In the genomic region with DNA sequence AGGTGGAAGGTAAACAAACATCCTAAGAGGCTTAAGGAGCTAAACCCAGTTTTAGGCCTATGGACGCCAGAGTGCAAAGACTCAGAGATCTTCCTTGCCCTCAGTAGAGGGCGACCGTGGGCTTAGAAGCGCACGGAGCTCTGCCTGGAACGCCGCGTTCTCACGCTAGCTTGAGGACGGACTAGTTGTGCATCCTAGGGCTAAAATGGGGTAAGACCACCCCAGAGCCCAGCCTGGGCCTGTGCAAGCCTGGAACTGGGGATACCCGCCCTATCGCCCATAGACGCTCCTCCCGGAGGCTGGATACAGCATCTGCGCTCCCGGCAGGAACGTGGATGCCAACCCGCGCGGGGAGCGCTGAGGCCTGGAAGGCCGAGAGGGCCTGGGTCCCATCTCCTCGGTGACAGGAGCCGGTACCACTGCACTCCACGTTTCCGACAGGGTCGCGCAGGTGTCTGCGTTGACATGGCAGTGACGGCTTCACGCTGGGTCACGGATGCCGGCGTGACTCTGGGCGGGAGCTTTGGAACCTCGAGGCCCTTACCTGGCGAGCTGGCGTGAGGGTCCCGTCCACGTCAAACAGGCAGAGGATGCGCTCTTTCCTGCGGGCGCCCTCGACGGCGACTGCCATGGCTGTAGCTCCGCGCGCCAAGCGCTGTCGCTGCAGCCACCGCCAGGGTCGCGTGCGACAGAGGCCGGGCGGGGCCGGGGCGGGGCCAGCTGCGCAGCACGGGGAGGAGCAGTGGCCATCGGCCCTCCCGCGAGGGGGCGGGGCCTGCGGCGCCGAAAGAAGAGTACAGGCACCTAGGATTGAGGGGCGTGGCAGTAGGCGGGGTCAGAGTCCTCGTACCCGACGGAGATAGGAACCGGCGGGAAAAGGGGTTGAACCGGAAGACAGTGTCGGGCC, we compare ENCODE assay signal across 8 mouse cellular contexts. TPM values are rescaled to one million over a fixed set of nuclear protein-coding genes. Genes with fewer than 3 reads are reported as not detected.
DNase-seq lines count a peak whose midpoint lies in the region; ATAC-seq and TF ChIP-seq lines count a peak whose summit lies in the region.

A gene (minus strand): TSS at position 760 of the 907 bp plus-strand sequence.

- peaks cover 40% of the 10 kb centered on the region for H3K36me3 ChIP-seq in E14TG2a.4 (ENCODE audit: insufficient read depth, low read length)
- H3K36me3 ChIP-seq in forebrain, embryonic 12.5 days (replicated peaks) = peaks cover 2% of the 10 kb centered on the region
- peaks cover 7% of the 10 kb centered on the region; the same call in 1 of the 2 replicates for H3K36me3 ChIP-seq in heart, postnatal 0 days (replicated peaks; ENCODE audit: control insufficient read depth, insufficient read depth, low read length)
- H3K36me3 ChIP-seq in liver, embryonic 16.5 days (ENCODE audit: control insufficient read depth, insufficient read depth) = no peaks in the 10 kb centered on the region
- peaks cover 3% of the 10 kb centered on the region for H3K36me3 ChIP-seq in neural tube, embryonic 13.5 days
- H3K36me3 ChIP-seq in testis, adult 2 months (ENCODE audit: control insufficient read depth, insufficient read depth, low read length) = no peaks in the 10 kb centered on the region

- TF ChIP-seq CTCF in E14TG2a.4 (conservative IDR thresholded peaks at IDR 0.05; ENCODE audit: low read length) = peak; percentile 28; the same call in 1 of the 2 replicates
- peak; percentile 71 for TF ChIP-seq CTCF in heart, postnatal 0 days (IDR thresholded peaks at IDR 0.05; ENCODE audit: low read depth)
- peak; percentile 66; the same call in 1 of the 2 replicates for TF ChIP-seq CTCF in testis, adult 2 months (IDR thresholded peaks at IDR 0.05; ENCODE audit: control insufficient read depth, insufficient read depth, insufficient replicate concordance, low read depth, low read length)

- peak; percentile 22; the same call in 1 of the 2 replicates for TF ChIP-seq EP300 in heart, postnatal 0 days (IDR thresholded peaks at IDR 0.05; ENCODE audit: low read depth)

- H3K27me3 ChIP-seq in E14TG2a.4 (ENCODE audit: insufficient read depth, low read length) = no peaks in the 10 kb centered on the region
- H3K27me3 ChIP-seq in forebrain, embryonic 12.5 days = no peaks in the 10 kb centered on the region
- no peaks in the 10 kb centered on the region for H3K27me3 ChIP-seq in heart, postnatal 0 days (ENCODE audit: control insufficient read depth, insufficient read depth, low read length)
- no peaks in the 10 kb centered on the region for H3K27me3 ChIP-seq in liver, embryonic 16.5 days (ENCODE audit: control insufficient read depth, insufficient read depth, low read depth, low read length)
- H3K27me3 ChIP-seq in neural tube, embryonic 13.5 days = no peaks in the 10 kb centered on the region
- H3K27me3 ChIP-seq in testis, adult 2 months (ENCODE audit: control insufficient read depth, insufficient read depth, low read length) = no peaks in the 10 kb centered on the region

- H3K4me1 ChIP-seq in E14TG2a.4 (replicated peaks; ENCODE audit: low read depth, low read length) = peaks cover 68% of the 10 kb centered on the region
- H3K4me1 ChIP-seq in forebrain, embryonic 12.5 days = peaks cover 3% of the 10 kb centered on the region; the same call in 1 of the 2 replicates
- 0 out of 2 replicates have a peak, but pooled peaks cover 4% of the 10 kb centered on the region for H3K4me1 ChIP-seq in heart, postnatal 0 days (ENCODE audit: control insufficient read depth, insufficient read depth)
- H3K4me1 ChIP-seq in liver, embryonic 16.5 days (ENCODE audit: control insufficient read depth, low read depth, low read length) = peaks cover 18% of the 10 kb centered on the region
- peaks cover 11% of the 10 kb centered on the region for H3K4me1 ChIP-seq in neural tube, embryonic 13.5 days (replicated peaks)
- peaks cover 10% of the 10 kb centered on the region for H3K4me1 ChIP-seq in testis, adult 2 months (ENCODE audit: control insufficient read depth, insufficient read depth, low read length)

- H3K9me3 ChIP-seq in E14TG2a.4 (ENCODE audit: low read length) = no peaks in the 10 kb centered on the region
- H3K9me3 ChIP-seq in forebrain, embryonic 12.5 days = no peaks in the 10 kb centered on the region
- no peaks in the 10 kb centered on the region for H3K9me3 ChIP-seq in heart, postnatal 0 days (replicated peaks; ENCODE audit: control insufficient read depth, low read length)
- no peaks in the 10 kb centered on the region for H3K9me3 ChIP-seq in liver, embryonic 16.5 days (replicated peaks; ENCODE audit: control insufficient read depth, low read length)
- H3K9me3 ChIP-seq in neural tube, embryonic 13.5 days = no peaks in the 10 kb centered on the region

- peak within 1 kb of the TSS; percentile 94 for H3K4me2 ChIP-seq in forebrain, embryonic 12.5 days
- H3K4me2 ChIP-seq in heart, postnatal 0 days (ENCODE audit: low read depth, low read length) = peak within 1 kb of the TSS; percentile 87
- H3K4me2 ChIP-seq in liver, embryonic 16.5 days (ENCODE audit: low read depth, low read length) = peak within 1 kb of the TSS; percentile 98
- H3K4me2 ChIP-seq in neural tube, embryonic 13.5 days = peak within 1 kb of the TSS; percentile 98

- peak within 1 kb of the TSS; percentile 72 for H3K9ac ChIP-seq in forebrain, embryonic 12.5 days
- peak within 1 kb of the TSS; percentile 53 for H3K9ac ChIP-seq in heart, postnatal 0 days (replicated peaks; ENCODE audit: low read depth, low read length)
- peak within 1 kb of the TSS; percentile 72 for H3K9ac ChIP-seq in liver, embryonic 16.5 days (ENCODE audit: low read depth, low read length)
- H3K9ac ChIP-seq in neural tube, embryonic 13.5 days = peak within 1 kb of the TSS; percentile 87

- peak; percentile 99 for DNase-seq in c-Kit-positive CD71-positive TER-119-positive erythroid progenitor cells, embryonic 14.5 days (ENCODE audit: low spot score)
- DNase-seq in heart, postnatal 0 days (ENCODE audit: low spot score) = peak; percentile 94
- peak; percentile 100 for DNase-seq in kidney, postnatal 4 days

- TF ChIP-seq POLR2A in testis, adult 2 months (IDR thresholded peaks at IDR 0.05; ENCODE audit: control insufficient read depth, low read depth, low read length) = peak; percentile 48; the same call in 1 of the 2 replicates

- peak within 1 kb of the TSS; percentile 81 for H3K27ac ChIP-seq in forebrain, embryonic 12.5 days
- peak within 1 kb of the TSS; percentile 70 for H3K27ac ChIP-seq in heart, postnatal 0 days (ENCODE audit: low read depth)
- H3K27ac ChIP-seq in liver, embryonic 16.5 days (ENCODE audit: low read length) = peak within 1 kb of the TSS; percentile 76
- H3K27ac ChIP-seq in neural tube, embryonic 13.5 days (replicated peaks) = peak within 1 kb of the TSS; percentile 90
- peak within 1 kb of the TSS; percentile 61 for H3K27ac ChIP-seq in testis, adult 2 months (ENCODE audit: control insufficient read depth, insufficient read depth, low read depth, low read length)

- ATAC-seq in forebrain, embryonic 12.5 days (ENCODE audit: low FRiP score) = peak; percentile 98
- ATAC-seq in heart, postnatal 0 days (ENCODE audit: insufficient read depth, low read depth) = peak; percentile 99
- peak; percentile 97 for ATAC-seq in liver, embryonic 16.5 days (ENCODE audit: low read depth)
- ATAC-seq in neural tube, embryonic 13.5 days (ENCODE audit: low read depth) = peak; percentile 99

- under 1% methylated on average over 68 of the region's 77 CpGs for WGBS in forebrain, embryonic 12.5 days
- WGBS in heart, postnatal 0 days = under 1% methylated on average over 77 of the region's 77 CpGs
- WGBS in liver, embryonic 16.5 days (ENCODE audit: insufficient replicate concordance) = under 1% methylated on average over 77 of the region's 77 CpGs
- under 1% methylated on average over 76 of the region's 77 CpGs for WGBS in neural tube, embryonic 13.5 days

- peak within 1 kb of the TSS; percentile 100 for H3K4me3 ChIP-seq in E14TG2a.4 (replicated peaks; ENCODE audit: low read length)
- H3K4me3 ChIP-seq in forebrain, embryonic 12.5 days (replicated peaks) = peak within 1 kb of the TSS; percentile 56
- peak within 1 kb of the TSS; percentile 58 for H3K4me3 ChIP-seq in heart, postnatal 0 days (ENCODE audit: low read depth, low read length)
- peak within 1 kb of the TSS; percentile 70 for H3K4me3 ChIP-seq in liver, embryonic 16.5 days (ENCODE audit: low read depth, low read length)
- peak within 1 kb of the TSS; percentile 69 for H3K4me3 ChIP-seq in neural tube, embryonic 13.5 days
- H3K4me3 ChIP-seq in testis, adult 2 months (ENCODE audit: control insufficient read depth, low read depth, low read length) = peak within 1 kb of the TSS; percentile 88

RNA-seq across cellular contexts. Expression of the gene that starts here (rescaled TPM):
- polyA plus RNA-seq in forebrain, embryonic 12.5 days (2016; fragmentation: Nextera tagmentation; extraction: Ambion mirVana) = 42.0 and 44.0 TPM in 2 replicates
- 19.8 and 27.0 TPM in 2 replicates for total RNA-seq in heart, postnatal 0 days (2014; rRNA removed; ENCODE audit: low replicate concordance)
- polyA plus RNA-seq in heart, postnatal 0 days (2015; fragmentation: Nextera tagmentation; extraction: Ambion mirVana) = 17.8 and 19.1 TPM in 2 replicates
- 13.6 and 14.9 TPM in 2 replicates for polyA plus RNA-seq in liver, embryonic 16.5 days (2015; fragmentation: Nextera tagmentation; extraction: Ambion mirVana)
- 62.2 and 75.2 TPM in 2 replicates for polyA plus RNA-seq in neural tube, embryonic 13.5 days (2015; fragmentation: Nextera tagmentation; extraction: Ambion mirVana)
- polyA plus RNA-seq in testis, adult 2 months (2012; rRNA removed) = 12.1 and 13.8 TPM in 2 replicates

Comparison
In these comparisons a context has a peak if more than half of its experiments do, and no peak if none do; other contexts are left out.
1. Peak in every context shown above with its lines: DNase-seq, ATAC-seq, H3K4me3 ChIP-seq and H3K27ac ChIP-seq.